Mouse (Mus musculus): ENCODE measurements around the gene St5.
A peak's percentile ranks its signal among the peaks of the same experiment; 100 is the strongest.

Gene St5

GRCm38 (mm10) chr7:109703190-109704015 is at the start of gene St5, which contains the start of gene Akip1:
Gene St5 (minus strand): TSS chr7:109703605.
Gene Akip1 (plus strand): TSS chr7:109703690.
- DNase-seq, result peak; percentile 93 to 94

- peak; percentile 71 to 73 for DNase-seq
Observed at GRCm38 (mm10) chr7:109752008-109752925, 48.9 kb upstream of the St5 start, which contains the start of gene Tmem9b. Gene Tmem9b (minus strand): TSS chr7:109752875.

GRCm38 (mm10) chr7:109751427-109752007 is 48.1 kb upstream of the St5 start:
- peak in 1 of 2 experiments; percentile 9 for DNase-seq

GRCm38 (mm10) chr7:109747747-109748146 is 44.3 kb upstream of the St5 start:
- no peak for DNase-seq

GRCm38 (mm10) chr7:109741703-109742102 is 38.3 kb upstream of the St5 start:
- DNase-seq, result no peak

GRCm38 (mm10) chr7:109741060-109741459 is 37.7 kb upstream of the St5 start:
- no peak for DNase-seq

- no peak for DNase-seq
Observed at GRCm38 (mm10) chr7:109739822-109740370, 36.5 kb upstream of the St5 start.

- DNase-seq, result no peak
Observed at GRCm38 (mm10) chr7:109734806-109735205, 31.4 kb upstream of the St5 start.

- no peak for DNase-seq
Observed at GRCm38 (mm10) chr7:109731626-109732025, 28.2 kb upstream of the St5 start, which contains the start of gene Ascl3. Gene Ascl3 (minus strand): TSS chr7:109731726.

GRCm38 (mm10) chr7:109723697-109724096 is 20.3 kb upstream of the St5 start, which contains the start of gene BC051019:
Gene BC051019 (minus strand): TSS chr7:109723850.
- DNase-seq, result no peak

GRCm38 (mm10) chr7:109723114-109723513 is 19.7 kb upstream of the St5 start:
- DNase-seq, result no peak

GRCm38 (mm10) chr7:109722618-109723017 is 19.2 kb upstream of the St5 start:
- no peak for DNase-seq

GRCm38 (mm10) chr7:109719286-109719685 is 15.9 kb upstream of the St5 start:
- no peak for DNase-seq

- DNase-seq, result no peak
Observed at GRCm38 (mm10) chr7:109713434-109713982, 10.1 kb upstream of the St5 start.

GRCm38 (mm10) chr7:109712198-109712597 is 8.8 kb upstream of the St5 start:
- DNase-seq, result no peak

GRCm38 (mm10) chr7:109710069-109710468 is 6.7 kb upstream of the St5 start:
- DNase-seq, result no peak

GRCm38 (mm10) chr7:109708961-109709382 is 5.6 kb upstream of the St5 start:
- no peak for DNase-seq

GRCm38 (mm10) chr7:109707023-109707785 is 3.8 kb upstream of the St5 start:
- DNase-seq, result no peak

- DNase-seq, result no peak
Observed at GRCm38 (mm10) chr7:109704461-109704860, 1.1 kb upstream of the St5 start.

- DNase-seq, result no peak
Observed at GRCm38 (mm10) chr7:109704016-109704377, 592 bp upstream of the St5 start.

GRCm38 (mm10) chr7:109702721-109703120 is 684 bp downstream of the St5 start:
- no peak for DNase-seq
